Mouse (Mus musculus): Measurements from ENCODE around the gene Slc2a8.
"Not testable (repeated sequence)": the region's sequence is repeated elsewhere in the genome, so short reads cannot be mapped to it uniquely, and the experiment has no call there.

Gene Slc2a8

GRCm38 (mm10) chr2:32981725-32982271, at the start of gene Slc2a8:
TSS of gene Slc2a8 (minus strand) at chr2:32982083.
- peak; percentile 78 for DNase-seq (ENCODE audit: low read depth)

GRCm38 (mm10) chr2:33025040-33025439, 43.2 kb upstream of the Slc2a8 start:
- no peak for DNase-seq (ENCODE audit: low read depth)

DNA sequence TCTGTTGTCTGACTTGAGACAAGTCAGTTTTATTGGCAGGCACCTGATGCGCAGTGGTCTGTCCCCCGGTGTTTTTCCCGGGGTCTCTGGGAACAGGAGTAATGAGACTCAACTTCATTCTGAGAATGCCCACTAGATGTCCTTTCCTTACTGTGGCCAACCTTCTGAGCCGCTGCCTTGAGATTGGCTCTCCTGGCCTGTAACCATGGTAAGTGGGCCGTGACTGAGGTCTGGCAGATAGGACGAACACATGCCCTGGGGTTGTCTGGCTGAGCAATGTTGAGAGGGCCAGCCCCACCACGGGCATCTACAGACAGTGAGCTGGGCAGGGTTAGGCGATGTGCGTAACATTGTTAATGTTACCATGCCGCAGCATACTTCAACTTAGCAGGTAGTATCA, 42.7 kb upstream of the Slc2a8 start:
- no peak for DNase-seq (ENCODE audit: low read depth)

- no peak for DNase-seq (ENCODE audit: low read depth)
Measured at GRCm38 (mm10) chr2:33022846-33023245, 41.0 kb upstream of the Slc2a8 start.

DNA sequence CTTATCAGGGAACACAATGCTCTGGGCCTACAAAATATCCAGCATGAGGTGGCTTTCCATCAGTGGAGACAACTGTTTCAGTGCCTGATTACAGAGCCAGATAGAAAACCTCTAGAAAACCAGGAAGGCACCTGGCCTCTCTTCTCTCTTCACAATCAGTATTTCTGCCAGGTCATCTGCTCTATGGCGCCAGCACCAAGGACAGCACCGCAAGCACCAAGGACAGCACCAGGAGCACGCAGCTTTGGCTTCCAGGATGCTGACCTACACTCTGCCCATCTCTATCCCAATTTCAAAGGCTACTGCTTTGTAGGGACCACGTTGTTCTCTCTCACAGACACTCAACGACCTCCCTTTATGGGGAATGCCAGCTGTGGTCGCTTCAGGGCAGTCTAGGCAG, 36.1 kb upstream of the Slc2a8 start:
- DNase-seq (ENCODE audit: low read depth) = no peak

DNA sequence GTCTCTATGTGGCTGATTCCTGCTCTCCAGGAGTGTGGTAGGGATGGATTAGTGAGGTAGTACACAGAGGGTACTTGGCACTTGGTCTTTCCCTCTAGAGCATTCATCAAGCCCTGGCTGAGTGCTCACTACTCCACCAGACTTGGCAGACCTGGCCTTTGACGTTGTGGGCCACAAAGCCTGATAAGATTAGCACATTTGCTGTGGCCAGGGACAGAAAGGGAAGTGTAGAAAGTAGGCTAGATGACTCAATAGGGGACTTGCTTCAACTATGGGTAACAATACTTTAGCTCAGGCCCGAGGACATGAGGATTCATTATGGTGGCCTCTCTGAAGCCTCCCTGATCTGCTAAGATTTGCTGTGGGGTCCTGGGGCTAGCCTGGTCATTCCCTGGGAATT, 35.3 kb upstream of the Slc2a8 start:
- no peak for DNase-seq (ENCODE audit: low read depth)

GRCm38 (mm10) chr2:33014877-33015276, 33.0 kb upstream of the Slc2a8 start:
- DNase-seq (ENCODE audit: low read depth) = no peak

DNA sequence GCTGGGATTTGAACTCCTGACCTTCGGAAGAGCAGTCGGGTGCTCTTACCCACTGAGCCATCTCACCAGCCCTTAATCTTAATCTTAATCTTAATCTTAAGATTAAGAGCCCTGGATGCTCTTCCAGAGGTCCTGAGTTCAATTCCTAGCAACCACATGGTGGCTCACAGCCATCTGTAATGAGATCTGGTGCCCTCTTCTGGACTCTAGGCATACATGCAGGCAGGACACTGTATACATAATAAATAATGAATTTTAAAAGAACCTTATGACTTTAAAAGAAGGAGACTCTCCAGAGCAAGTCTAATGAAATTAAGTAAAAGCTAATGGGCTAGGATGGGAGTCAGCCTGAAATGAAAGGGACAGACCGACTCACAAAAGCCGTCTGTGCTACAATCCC, 27.2 kb upstream of the Slc2a8 start:
- DNase-seq (ENCODE audit: low read depth) = not testable (repeated sequence)

DNA sequence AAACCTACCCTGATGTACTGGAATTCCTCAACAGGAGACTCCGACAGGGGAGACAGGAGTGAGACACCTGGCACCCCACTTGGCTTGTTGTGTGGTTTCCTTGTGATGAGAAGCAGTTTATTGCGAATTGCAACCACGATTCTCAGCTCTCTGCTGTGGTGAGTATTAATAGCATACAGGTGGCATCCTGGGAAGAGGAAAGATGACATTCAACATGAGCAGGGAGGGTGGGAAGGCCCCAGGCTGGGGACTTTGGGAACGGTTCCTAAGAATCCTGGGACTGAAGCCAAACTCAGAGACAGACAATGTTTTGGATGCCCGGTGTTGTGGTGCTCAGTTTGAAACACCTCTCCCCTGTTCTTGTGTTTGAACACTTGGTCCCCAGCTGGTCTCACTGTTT, 23.2 kb upstream of the Slc2a8 start:
- no peak for DNase-seq (ENCODE audit: low read depth)

- no peak for DNase-seq (ENCODE audit: low read depth)
Measured at GRCm38 (mm10) chr2:33002144-33002543, 20.3 kb upstream of the Slc2a8 start.

DNA sequence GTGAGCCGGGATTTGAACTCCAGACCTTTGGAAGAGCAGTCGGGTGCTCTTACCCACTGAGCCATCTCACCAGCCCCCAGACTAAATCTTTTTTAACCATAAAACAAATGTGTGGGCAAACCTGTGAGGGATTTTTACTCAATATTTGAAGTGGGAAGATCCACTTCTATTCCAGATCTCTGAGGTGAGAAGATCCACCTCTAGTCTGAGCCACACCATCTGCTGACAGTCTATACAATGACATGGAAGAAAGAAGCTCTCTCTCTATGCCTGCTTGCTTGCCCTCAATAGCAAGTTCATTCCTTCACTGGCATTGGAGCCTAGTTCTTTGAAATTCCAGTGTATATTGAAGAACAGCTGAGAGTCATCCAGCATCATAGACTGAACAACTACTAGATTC, 17.9 kb upstream of the Slc2a8 start:
- DNase-seq (ENCODE audit: low read depth) = no peak

GRCm38 (mm10) chr2:32997792-32998191, 15.9 kb upstream of the Slc2a8 start:
- no peak for DNase-seq (ENCODE audit: low read depth)

DNA sequence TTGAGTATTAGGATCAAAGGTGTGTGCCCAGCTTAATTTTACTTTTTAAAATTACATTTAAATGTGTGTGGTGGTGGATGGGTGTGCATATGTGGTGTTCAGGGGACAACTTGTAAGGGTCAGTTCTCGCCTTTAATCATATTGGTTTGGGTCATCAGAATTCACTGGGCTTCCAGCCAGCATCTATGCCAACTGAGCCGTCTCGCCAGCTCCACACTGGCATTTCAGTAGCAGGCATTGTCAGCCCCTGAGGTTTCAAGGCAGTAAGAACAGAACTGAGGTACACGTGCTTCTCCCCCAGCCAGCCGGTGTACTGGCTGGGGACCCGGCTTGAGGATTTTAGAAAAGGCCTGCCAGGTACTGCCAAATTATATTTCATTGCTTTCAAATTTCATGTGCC, 15.2 kb upstream of the Slc2a8 start:
- no peak for DNase-seq (ENCODE audit: low read depth)

DNA sequence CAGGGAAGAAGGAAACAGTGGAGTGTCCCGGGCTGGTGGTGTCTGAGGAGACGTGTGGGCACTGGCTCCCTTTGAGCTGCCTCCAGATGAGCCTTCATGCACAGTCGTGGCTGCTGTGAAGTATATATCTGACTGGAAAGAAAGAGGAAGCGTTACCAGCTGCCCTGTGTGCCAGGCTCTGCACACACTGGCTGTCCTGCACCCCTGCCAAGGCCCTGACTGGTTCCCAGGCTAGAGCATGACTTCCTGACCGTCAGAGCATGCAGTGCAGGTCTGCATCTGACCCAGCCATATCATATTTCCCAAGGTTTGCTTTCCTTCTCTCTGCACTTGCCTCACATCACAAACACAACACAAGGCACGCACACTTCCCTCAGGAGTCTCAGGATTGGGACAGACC, 10.2 kb upstream of the Slc2a8 start:
- no peak for DNase-seq (ENCODE audit: low read depth)

DNA sequence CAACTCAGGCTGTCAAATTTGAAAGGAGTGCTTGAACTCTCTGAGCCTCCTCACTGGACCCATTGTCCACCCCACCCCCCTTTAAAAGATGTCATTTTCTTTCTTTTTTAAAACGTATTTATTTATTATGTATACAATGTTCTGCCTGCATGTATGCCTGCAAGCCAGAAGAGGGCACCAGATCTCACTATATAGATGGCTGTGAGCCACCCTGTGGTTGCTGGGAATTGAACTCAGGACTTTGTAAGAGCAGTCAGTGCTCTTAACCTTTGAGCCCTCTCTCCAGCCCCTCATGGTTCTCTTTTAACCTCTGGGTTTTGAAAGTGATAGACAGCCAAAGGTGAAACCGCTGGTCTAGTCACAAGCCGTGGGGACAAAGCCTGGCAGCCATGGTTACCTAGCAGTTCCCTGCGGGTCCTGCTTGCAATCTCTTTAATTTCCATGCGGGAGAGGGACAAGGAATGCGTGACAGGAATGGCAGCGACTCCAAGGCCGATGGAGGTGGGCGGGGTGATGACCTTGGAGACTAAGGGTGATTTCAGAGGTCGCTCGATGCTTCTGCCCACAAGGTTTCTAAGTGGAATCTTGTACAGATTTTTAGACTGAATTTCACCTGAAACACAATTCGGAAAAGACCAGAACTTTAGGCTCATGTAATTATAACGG, 8.4 kb upstream of the Slc2a8 start:
- no peak for DNase-seq (ENCODE audit: low read depth)

GRCm38 (mm10) chr2:32989376-32989775, 7.5 kb upstream of the Slc2a8 start:
- DNase-seq (ENCODE audit: low read depth) = no peak

GRCm38 (mm10) chr2:32985844-32986243, 4.0 kb upstream of the Slc2a8 start:
- no peak for DNase-seq (ENCODE audit: low read depth)

- DNase-seq (ENCODE audit: low read depth) = no peak
Measured at GRCm38 (mm10) chr2:32983617-32984016, 1.7 kb upstream of the Slc2a8 start.

DNA sequence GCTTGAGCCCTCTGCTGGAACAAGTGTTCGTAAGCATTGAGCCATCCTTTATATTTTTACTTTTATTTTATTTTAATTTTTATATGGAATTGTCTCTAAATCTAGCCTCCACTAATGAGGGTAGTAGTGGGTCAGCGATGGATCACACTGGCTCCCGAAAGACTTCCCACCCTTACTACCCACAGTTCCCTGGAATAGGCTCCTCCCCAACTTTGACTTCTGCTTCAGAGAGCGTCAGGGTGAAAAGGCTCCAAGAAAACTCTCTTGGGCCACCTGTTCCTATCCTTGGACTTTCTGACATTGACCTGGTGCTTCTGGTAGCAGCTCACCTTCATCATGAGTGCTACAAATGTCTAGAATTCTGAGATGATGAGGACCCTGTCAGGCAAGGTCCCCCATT, 817 bp upstream of the Slc2a8 start:
- DNase-seq (ENCODE audit: low read depth) = no peak

- DNase-seq (ENCODE audit: low read depth) = no peak
Measured at GRCm38 (mm10) chr2:32981281-32981680, 602 bp downstream of the Slc2a8 start.

GRCm38 (mm10) chr2:32979675-32980074, 2.2 kb downstream of the Slc2a8 start:
- no peak for DNase-seq (ENCODE audit: low read depth)

GRCm38 (mm10) chr2:32978675-32979074, 3.2 kb downstream of the Slc2a8 start:
- DNase-seq (ENCODE audit: low read depth) = no peak

- no peak for DNase-seq (ENCODE audit: low read depth)
Measured at GRCm38 (mm10) chr2:32977114-32977513, 4.8 kb downstream of the Slc2a8 start.

- no peak for DNase-seq (ENCODE audit: low read depth)
Measured at GRCm38 (mm10) chr2:32974216-32974615, 7.7 kb downstream of the Slc2a8 start.

Measured in fibroblast of lung, adult 2 months (primary cell).